Mouse (Mus musculus): ENCODE measurements around the gene Best2.
A peak's percentile ranks its signal among the peaks of the same experiment; 100 is the strongest.

The Best2 gene

GRCm38 (mm10) chr8:84967532-84968304 lies 46.6 kb downstream of the Best2 start:
- no peak for ATAC-seq (ENCODE audit: low TSS enrichment)

- ATAC-seq (ENCODE audit: low TSS enrichment), result no peak
These were observed 47.7 kb downstream of the Best2 start for GRCm38 (mm10) chr8:84966603-84967002.

- peak; percentile 89 for ATAC-seq (ENCODE audit: low TSS enrichment)
These were observed 48.5 kb downstream of the Best2 start for GRCm38 (mm10) chr8:84965731-84966291.

- no peak for ATAC-seq (ENCODE audit: low TSS enrichment)
These were observed 50.4 kb downstream of the Best2 start for GRCm38 (mm10) chr8:84963952-84964351.

- no peak for ATAC-seq (ENCODE audit: low TSS enrichment)
These were observed 54.5 kb downstream of the Best2 start for GRCm38 (mm10) chr8:84959811-84960210.
